Mouse (Mus musculus) c-Kit-positive CD71-negative TER-119-negative erythroid progenitor cells, embryonic 14.5 days (primary cell): Measurements from ENCODE around the gene Tas2r115.
"Not testable (repeated sequence)": the region's sequence is repeated elsewhere in the genome, so short reads cannot be mapped to it uniquely, and the experiment has no call there.

Experiments used
- DNase-seq: peaks from one replicate; pipeline ENCODE4 v3.0.0-alpha.2; 2013; ENCODE audit warnings: low read depth

The Tas2r115 gene

DNA sequence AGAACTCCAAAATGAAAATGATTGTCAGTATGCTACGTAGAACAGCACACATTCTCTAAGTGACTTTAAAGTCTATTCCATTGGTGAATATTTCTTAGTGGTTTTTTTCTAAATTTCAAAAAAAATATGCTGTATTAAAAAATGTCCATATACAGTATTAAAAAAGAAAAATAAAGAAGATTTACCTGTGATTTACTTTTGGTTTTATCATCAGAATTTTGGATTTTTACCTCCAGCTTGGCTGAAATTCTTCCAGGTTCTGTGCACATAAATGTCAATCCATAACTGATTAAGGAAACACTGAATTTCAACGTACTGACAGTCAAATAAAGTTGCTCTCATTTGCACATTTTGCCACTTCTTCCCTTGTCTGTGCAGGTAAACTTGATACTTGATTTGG, at the start of gene Tas2r115:
Gene Tas2r115, minus strand, starts transcription at position 101 of the 400 bp plus-strand sequence.
- DNase-seq, result no peak

DNA sequence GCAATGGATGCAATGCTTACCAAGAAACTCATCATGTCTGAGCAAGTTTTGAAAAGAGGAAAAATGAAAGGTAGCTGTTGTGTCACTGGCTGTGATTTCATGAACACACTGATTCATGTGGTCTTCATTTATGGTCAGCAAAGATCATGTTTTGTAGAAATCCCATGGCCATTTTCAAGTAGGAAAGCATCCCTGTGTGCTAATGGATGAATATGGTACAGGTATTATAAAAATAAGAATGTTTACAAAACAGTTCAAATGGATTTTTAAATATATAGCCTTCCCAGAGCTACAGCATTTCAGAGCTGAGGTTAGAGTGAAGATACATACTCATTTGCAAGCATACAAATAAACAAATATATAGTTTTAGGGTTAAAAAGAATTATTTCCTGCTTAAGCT, 40.2 kb upstream of the Tas2r115 start, which contains the start of gene Tas2r136:
Gene Tas2r136, minus strand, starts transcription at position 101 of the 400 bp plus-strand sequence.
- no peak for DNase-seq

DNA sequence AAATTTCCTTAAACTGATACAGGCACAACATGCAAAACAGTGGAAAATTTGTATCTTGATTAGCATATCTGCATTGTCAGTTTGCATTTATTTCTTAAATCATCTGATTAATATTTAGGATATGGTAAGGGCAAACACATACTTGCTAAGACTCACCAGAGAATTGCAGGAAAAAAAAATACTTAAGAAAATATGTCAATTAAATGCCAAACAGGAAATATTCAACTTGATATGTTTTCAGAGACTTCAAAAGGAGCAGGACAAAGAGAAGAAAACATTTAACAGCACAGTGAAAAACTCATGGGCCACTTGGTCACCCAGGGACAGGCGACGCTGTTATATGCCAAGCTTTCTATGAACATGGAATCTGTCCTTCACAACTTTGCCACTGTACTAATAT, 24.0 kb upstream of the Tas2r115 start, which contains the start of gene Tas2r102:
Gene Tas2r102, plus strand, starts transcription at position 301 of the 400 bp plus-strand sequence.
- DNase-seq, result no peak

DNA sequence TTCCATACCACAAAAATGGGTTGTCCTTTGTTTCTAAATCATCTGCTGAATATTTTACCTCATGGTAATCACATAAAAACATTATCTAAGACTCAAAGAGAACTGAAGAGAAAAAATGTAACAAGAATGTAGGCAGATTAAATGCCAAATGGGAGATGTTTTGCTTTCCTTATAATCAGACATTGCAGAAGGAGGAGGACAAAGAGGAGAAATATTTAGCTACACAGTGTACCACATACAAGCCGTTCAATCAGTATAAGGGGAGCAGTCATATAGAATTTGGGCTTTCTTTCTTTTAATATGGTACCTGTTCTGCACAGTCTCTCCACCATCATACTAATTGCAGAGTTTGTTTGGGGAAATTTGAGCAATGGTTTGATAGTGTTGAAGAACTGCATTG, 16.6 kb upstream of the Tas2r115 start, which contains the start of gene Tas2r124:
Gene Tas2r124, plus strand, starts transcription at position 301 of the 400 bp plus-strand sequence.
- no peak for DNase-seq

DNA sequence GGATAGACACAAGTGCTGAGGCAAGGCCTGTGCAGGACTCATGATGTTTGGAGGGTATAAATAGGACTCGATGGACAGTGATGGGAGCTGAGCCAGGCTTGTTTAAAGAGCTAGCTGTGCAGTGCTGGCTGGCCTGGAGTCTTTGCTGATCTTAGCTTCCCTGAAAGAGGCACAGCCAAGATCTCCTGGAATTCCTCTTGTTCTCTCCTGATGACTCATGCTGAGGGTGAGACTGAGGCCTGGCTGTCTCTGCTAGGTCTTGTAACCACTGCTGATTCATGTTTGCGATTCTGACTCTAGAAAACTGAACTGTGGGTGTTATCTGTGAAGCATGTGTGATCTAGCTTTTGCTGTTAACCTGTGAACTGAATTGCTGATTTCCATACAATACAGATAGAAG, 12.4 kb upstream of the Tas2r115 start:
- no peak for DNase-seq

DNA sequence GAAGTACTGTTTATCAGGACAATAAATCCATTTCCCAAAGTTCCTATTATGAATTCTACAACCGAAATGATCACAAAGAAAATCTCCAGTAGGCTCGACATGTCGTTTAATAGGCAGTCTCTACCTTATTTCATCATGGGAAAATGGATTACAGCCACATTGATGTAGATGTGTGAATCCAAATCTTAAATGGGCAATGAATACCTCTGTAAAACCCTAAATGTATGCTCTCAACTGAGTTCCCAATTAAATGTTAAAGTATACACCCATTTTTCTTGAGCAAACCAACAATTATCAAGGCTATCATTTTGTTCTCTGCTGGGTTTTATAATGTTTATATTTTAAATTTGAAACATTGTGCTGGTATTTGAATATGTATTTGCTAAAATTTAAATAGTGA, 26.0 kb downstream of the Tas2r115 start, which contains the start of gene Tas2r122:
Gene Tas2r122, minus strand, starts transcription at position 101 of the 400 bp plus-strand sequence.
- DNase-seq, result no peak

DNA sequence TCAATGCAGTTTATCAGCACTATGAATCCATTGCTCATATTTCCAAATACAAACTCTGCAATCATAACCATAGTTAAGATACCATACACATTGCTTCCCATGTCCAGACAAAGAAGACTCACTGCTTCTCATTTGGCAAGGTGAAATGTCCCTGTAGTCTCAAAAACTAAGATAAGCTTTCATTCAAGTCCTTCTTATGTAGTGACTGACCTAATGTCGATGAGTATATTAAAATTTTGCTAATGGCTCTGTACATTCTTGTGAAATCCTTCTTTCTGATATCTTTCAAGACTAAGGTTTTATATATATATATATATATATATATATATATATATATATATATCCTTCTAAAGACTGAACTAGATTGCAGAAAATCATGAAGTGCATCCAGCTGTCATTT, 36.9 kb downstream of the Tas2r115 start, which contains the start of gene Tas2r121:
Gene Tas2r121, minus strand, starts transcription at position 101 of the 400 bp plus-strand sequence.
- no peak for DNase-seq

DNA sequence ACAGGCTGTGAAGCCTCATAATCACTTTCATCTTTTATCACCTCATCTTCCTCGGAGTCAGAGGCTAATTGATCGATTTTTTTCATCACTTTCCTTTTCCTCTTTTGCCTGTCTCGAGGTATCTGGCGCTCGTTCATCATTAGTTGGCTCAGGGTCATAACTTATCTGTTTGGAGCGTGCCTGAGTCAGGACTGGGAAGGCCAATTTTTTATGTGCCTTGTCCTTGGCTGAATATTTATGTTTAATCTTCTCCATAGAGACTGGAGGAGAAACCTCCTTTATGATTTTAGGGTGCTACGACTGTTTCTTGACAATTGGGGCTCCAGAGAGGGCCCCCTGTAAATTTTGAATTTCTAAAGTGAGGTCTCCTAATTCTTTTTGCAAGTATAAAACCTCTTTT, 46.2 kb downstream of the Tas2r115 start:
- not testable (repeated sequence) for DNase-seq
